Mouse (Mus musculus): Measurements from ENCODE around the gene Adcy6.

The Adcy6 gene

DNA sequence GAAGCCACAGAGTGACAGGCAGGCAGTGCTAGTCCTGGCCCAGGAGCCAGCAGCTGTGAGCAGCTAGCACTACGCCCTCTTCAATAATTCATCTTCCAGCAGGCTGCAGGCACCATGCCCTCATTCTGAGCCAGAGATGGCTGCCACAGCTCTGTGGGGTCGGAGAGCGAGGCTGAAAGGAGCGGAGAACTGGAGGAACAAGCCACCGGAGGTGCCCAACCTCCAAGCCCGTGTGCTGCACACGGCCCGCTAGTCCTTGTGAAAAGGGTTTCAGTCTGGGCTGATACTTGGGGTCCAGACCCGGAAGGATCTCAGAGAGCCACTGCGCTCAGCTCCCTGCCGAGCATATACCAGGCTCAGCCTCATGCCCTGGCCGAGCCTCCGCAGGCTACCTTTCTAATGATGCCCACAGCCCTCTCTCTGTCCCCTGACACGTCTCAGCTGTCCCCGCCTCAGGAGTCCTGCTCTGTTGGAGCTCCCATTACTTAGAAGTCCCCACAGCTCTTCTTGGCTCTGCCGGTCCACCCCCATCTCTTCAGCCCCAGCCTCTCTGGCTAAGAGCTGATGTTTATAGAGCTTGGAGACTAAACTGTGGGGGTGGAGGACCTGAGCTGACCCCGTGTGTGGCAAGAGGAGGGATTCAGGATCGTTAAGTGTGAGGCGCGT is 18.8 kb upstream of the Adcy6 start:
- DNase-seq (ENCODE audit: inconsistent ontology term), result peak; percentile 25

DNA sequence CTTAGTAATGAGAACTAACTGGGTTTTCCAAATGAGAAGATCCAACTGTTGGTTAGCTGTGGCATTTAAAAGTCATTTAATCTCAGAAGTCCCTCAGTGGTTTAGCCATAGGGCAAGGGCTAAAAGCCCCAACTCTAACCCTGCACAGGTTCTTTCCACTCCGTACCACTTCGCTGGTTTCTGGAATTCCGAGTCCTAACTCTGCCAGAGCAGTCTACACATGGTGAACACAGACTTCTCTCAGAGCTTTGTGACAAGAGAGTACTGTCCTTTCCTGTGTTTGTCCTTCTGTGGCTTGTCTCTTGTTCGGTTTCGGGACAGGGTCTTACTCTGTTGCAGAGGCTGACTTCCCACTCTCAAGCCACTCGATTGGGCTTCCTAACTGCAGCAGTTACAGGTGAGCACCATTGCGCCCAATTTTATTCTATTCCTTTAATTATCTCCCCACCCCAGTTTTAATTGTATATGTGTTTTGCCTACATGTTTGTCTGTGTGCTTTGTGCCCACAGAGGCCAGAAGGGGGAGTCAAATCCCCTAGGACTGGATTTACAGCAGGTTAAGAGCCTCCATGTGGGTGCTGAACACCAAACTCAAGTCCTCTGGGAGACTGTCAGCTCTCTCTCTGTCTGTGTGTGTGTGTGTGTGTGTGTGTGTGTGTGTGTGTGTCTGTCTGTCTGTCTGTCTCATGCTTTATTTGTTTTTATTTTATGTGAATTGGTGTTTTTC is 16.8 kb upstream of the Adcy6 start:
- DNase-seq (ENCODE audit: inconsistent ontology term), result peak; percentile 10

DNA sequence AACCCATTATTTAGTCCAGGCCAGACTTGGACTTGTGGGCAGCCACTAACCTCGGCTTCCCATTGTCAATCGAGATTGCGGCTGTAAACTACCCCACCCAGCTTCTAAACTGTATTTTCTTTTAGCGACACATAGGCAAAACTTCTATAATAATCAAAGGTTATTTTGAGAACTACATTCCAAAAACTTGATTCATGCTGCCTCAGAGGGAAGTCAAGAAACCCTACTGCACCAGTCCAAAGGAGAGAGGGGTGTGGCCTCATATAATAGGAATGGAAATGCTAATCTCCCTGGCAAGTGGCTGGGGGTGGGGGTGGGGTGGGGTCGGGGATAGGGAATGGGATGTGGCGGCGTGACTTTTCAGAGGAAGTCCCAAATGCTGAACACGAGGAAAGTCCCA is 16.2 kb upstream of the Adcy6 start:
- peak; percentile 31 for DNase-seq (ENCODE audit: inconsistent ontology term)

DNA sequence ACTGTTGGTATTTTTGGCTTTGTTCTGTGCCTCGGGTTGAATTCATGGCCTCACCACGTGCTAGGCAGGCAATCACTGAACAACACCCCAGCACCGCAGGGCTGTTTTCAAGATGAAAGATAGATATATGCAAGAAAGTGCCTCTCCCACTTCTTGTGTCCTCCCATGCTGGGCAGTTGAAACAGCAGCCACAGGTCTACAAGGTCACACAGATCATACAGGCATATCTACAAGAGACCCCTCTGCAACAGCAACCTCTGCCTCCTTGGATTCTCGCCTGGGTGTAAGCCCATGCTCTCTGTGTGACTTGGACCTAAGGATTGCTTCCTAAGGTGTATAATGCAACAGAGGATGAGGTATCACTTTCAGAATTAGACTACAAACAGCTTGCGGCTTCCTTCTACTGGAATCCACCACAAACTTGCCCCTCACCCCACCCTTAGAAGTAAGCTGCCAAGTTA is 13.5 kb upstream of the Adcy6 start:
- DNase-seq (ENCODE audit: inconsistent ontology term), result no peak

DNA sequence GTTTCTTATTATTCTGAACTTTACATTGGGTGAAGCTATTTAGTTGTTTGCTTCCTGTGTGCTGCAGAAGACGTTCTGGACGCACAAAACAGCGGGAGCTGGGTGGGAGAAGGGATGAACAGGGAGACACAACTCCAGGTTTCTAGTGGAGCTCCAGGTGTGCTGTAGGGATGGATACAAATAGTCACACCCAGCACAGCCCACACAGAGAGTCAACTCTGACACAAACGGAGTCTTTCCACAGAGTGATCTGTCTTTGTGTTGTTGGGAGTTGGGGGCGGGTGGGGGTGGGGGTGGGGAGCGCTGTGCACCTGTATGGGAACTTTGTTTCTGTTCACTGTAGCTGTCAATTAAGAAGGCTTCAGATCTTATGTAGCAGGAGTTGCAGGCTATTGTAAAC is 12.8 kb upstream of the Adcy6 start:
- DNase-seq (ENCODE audit: inconsistent ontology term), result no peak

DNA sequence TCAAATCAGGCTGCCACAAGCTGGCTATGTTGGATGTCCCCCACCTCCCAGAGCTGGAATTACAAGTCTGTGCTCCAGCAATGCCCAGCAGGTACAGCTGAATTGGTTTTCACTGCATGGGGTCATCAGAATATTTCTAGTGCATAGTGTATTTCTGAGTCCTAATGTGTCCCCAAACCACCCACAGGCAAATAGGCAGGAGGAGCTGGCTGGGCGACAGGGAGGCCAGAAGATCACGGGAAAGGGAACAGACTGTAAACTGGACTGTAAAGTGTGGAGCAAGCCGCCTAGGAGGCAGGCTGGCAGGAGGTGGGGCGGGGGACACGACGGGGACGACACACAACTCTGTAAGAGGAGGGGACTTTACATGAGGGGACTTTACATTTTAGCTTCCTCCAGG is 12.3 kb upstream of the Adcy6 start:
- no peak for DNase-seq (ENCODE audit: inconsistent ontology term)

DNA sequence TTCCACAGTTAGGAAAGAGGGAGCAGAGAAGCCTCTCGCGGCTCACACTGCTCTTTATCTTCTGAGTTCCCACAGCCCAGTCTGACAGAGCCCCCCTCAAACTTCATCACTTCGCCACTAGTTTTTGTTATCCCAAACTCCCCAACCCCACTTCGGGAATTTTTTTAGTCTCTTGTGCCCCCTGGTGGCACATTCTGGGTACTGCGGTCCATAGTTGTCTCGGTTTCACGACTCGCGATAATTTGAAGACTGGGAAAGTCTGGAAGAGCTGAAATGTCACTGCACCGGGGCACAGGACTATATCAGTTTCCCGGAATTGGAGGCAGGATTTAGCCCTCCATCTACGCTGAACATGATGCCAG is 7.3 kb upstream of the Adcy6 start:
- peak; percentile 69 for DNase-seq (ENCODE audit: inconsistent ontology term)

DNA sequence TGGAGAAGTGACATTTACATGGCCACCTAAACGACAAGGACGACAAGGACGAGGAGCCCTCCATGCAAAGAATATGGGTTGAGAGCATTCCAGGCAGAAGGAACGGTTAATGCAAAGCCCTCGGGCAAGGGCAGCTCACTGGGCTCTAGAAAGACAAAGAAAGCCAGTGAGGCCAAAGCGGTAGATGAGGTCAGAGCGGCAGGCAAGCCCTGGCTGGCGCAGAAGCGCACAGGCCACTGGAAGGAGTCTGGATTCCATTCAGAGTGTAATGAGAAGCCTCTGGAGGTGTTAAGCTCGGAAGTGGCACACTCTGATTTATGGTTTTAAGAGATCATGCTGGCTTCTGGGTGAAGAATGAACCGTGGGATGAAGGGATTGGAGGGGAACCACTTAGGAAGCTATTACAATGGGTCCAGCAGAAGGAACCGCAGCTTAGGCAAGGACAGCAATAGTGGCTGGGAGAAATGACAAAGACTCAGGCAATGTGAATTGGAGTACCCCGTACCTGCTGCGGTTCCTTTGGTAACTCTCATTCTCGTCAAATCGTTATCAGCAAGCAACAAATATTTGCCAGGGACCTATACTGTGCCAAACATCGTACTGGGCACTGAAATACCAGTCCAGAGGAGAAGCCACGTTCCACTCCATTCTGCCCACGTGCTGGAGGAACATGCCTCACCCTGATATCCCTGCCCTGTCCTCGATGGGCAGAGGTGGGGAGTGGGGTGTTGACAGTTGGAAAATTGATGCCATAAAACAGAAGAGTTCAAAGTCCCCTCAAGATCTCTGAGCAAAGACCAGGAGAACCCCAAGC is 6.7 kb upstream of the Adcy6 start:
- DNase-seq (ENCODE audit: inconsistent ontology term), result peak; percentile 20

DNA sequence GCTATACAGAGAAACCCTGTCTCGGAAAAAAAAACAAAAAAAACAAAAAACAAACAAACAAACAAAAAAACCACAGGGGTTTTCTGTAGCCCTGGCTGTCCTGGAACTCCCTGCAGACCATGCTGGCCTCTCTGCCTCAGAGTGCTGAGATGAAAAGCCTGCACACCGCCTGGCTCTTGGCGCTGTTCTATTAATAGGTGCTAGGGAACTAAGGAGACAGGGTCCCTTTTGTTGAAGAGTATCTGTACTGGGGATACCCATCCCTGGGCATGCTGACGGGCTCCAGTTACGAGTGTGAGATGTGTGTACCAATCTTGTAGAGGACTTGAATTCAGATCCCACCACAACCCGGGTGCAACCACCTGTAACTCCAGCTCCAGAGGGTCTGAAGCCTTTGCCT is 5.9 kb upstream of the Adcy6 start:
- DNase-seq (ENCODE audit: inconsistent ontology term), result no peak

DNA sequence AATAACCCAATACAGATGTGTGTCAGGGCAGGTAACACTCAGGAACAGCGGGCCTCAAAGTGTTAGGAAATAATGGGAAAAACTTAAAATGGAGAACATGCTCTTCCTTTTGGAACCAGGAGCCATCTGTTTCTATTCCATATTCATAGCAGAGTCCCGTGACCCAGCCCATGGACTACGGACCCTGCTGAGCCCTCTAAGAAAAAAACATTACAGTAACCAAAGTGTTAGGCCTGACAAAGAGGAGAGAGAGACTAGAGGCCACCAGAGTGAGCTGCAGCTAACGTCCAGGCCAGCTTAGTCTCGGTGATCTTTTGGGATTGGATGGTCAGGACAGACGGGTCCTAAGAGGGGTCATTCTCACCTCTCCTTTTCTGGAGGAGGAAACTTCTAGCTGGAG is 5.1 kb upstream of the Adcy6 start:
- no peak for DNase-seq (ENCODE audit: inconsistent ontology term)

DNA sequence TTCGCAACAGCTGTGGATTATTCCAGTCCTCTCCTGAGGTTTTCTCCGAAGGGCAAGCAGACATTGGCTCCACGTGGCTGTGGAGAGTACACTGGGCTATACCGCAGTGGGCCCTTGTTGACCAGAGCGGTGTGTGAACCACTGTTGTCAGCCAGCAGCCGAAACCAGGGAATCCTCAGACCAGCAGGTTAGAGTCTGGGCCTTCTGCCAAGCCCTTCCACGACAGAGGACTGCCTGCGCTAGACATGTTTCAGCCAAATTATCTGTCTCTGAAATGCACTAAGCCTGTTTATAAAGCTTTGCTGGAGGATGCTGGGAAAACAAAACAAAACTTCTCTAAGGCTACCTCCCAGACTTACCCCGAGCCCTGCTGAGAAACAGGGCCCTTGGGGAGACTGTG is 4.7 kb upstream of the Adcy6 start:
- no peak for DNase-seq (ENCODE audit: inconsistent ontology term)

DNA sequence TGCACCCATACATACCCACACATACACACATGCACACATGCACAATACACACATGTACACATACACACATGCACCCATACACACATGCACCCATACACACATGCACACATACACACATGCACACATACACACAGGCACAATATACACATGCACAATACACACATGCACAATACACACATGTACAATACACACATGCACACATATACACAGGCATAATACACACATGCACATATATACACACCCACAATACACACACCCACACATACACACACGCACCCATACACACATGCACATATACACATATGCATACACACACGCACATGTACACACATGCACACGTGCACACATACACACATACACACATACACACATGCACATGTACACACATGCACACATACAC is 2.4 kb upstream of the Adcy6 start:
- no peak for DNase-seq (ENCODE audit: inconsistent ontology term)

DNA sequence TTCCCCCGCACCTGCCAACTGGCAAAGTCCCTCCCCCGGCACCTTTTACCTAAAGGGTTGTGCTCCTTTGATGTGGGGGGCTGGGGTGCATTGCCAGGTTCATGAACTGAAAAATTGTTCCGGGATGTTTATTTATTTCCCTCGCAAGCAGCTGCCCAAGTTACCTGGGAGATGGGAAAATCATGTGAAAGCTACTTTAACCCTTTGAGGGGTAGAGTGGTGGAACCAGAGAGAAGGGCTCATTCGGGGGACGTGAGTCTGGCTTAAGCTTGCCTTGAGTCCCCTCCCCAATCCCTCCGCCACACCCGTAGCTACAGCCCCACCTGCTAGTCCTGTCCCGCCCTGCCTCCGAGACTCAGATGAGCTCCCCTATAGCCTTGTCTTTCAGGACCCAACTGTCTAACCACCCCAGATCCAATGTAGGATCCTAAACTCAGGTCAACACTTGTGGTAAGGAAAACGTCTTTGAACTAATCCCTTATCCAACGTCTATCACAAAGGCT is 306 bp upstream of the Adcy6 start:
- no peak for DNase-seq (ENCODE audit: inconsistent ontology term)

DNA sequence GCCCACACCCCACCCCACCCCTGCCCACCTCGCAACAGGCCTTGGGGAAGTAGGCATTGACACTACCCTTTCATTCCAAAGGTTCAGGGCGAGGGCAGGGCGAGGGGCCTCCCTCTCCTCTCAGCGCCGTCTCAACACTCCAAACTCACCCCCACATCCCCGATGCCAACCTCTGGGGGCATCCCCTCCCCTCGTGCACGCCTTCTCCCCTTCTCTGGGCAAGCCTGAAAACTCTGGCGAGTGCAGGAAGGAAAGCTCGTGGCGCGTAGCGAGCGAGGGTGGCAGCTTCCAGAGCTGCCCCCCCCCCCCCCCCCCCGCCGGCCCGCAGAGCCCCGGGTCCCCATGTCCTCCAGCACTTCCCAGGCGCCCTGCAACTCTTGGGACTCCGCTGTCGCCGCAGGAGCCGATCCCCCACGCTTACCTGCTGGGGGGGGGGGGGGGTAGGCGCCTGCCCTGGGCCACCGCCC is 1.1 kb downstream of the Adcy6 start:
- no peak for DNase-seq (ENCODE audit: inconsistent ontology term)

DNA sequence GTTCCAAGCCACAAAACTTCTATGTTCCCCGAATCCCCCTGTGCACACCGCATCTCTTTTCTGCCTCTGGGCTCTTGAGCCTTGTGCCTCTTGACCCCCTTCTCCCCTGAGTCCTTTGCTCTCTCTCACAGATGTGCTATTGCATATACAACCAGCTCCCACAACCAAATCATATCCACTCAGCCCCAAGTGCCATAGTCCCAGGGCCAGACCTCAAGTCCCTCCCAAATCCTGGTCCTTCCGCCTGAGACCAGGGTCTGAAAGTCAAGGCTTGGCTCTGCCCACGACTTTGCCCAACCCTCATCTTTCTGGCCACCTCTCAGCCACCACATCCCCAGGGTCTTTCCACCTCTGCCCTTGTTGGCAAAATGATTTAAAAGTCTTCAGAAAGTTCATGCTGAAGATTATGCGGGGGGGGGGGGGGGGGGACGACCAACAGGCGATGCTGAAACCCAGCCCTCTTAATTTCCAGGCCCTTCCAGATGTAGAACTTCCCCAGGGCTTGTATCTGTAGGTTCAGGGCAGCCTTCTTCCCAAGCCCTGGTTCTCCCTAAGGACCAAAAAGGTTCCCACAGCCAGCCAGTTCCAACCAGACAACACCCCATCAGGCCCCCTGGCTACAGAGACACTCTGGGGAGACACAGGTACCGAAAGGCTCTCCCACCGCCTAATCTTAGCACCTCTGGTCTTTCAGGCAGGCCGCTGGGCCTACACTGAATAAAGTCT is 1.7 kb downstream of the Adcy6 start:
- DNase-seq (ENCODE audit: inconsistent ontology term), result no peak

DNA sequence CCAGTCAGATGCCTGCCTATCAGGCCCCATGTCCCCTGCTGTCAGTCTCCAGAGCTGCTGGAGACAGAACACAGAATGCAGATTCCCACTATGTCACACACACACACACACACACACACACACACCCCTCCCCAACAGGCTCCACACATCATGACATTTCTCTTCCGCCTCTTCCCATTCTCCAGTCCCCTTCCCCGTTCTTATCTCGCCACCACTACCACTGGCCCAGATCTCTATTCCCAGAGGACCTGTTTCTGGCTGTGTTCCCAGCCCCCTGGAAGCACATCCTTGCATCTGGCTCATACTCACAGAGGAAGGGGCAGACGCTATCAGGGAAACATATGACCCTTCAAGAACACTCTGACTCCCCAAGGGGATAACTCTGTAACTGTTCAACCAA is 2.3 kb downstream of the Adcy6 start:
- no peak for DNase-seq (ENCODE audit: inconsistent ontology term)

DNA sequence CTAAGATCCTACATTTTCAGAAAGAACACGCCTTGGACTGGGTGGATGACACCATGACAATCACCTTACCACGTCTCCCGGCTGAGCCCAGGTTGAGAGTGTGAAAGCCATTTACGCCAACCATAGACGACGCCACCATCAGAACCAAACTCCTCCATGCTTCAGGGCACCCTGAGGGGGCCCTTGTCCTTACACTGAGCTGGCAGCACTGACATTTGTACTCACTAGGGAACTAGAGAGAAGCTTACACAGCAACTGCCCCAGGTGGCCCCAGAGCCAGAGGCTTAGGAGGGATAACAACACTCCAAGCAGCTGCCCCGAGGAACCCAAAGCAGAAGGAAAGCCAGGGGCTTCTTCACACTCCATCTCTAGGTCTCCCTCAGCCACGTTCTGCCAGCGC is 3.1 kb downstream of the Adcy6 start:
- DNase-seq (ENCODE audit: inconsistent ontology term), result no peak

DNA sequence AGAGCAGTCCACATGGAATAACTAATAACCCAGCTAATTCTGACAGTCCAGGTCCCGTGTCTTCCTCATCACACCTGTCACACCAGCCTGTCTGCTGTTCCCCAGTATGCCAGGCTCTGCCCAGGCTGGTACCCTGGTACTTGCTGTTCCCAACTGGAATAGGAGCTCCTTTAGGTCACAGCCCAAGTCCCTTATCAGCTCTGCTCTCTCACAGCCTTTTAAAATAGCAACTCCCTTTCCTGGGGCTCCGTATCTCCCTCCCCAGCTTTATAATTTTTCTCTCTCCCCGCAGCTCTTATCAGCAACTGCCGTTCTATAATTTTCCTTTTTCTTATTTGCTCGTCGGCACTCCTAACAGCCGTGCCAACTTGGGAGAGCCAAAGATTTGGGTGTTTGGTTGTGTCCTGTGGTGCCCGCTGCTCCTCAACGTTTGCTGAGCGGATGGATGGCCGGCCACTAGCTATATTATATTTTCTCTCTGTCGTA is 3.8 kb downstream of the Adcy6 start:
- DNase-seq (ENCODE audit: inconsistent ontology term), result no peak

DNA sequence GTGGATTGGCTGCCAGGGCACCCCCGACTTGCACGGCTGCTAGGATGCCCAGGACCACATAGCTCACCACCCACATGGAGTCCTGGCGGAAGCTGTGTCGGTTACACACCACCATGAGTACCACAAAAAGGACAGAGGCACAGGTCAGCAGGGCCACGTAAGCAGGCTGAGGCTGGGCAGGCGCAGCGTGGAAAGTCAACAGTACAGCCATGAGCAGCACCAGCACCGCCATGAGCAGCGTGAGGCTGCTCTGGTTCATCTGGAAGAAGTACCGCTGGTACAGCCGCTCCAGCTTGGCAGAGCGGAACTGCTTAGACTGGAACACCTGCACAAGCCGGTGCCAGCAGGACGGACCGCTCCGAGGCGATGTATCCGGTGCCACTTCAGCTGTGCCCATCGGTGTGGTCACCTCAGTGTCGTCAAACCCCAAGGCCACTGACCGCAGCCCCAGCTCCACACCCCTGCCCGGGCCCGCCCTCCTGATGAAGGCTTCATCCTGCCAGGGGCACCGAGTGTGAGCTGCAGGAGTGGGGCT is 5.8 kb downstream of the Adcy6 start:
- no peak for DNase-seq (ENCODE audit: inconsistent ontology term)

DNA sequence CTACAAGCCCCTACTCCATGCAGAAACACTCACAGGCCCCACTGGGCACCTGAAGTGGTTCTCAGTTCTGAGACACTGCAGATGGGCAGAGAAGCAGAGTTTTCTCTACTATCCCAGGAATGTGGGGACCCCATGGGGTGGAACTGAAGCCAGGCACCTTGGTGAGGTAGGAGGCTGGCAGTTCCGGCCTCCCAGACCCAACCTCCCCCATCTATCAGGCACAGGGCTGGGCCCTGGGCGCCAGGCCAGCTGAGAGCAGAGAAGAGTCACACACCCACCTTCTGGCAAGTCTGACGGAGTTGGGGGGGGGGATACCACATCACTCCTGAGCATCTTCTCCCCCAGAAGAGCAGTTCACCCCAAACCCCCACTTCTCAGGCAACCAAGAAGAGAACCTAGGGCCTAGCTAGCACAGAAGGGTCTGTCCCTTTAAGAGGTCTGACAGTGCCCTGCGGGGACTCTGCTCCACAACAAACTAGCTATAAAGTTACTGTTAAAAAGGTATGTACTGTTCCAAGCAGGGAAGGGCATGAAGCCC is 6.9 kb downstream of the Adcy6 start:
- peak; percentile 56 for DNase-seq (ENCODE audit: inconsistent ontology term)

Measured in Muller cell, postnatal 12 days (primary cell).